Mouse (Mus musculus): Measurements from ENCODE around the gene Tmem185a. TPM values are rescaled to one million over a fixed set of nuclear protein-coding genes. Genes with fewer than 3 reads are reported as not detected.
"Not testable (repeated sequence)": the region's sequence is repeated elsewhere in the genome, so short reads cannot be mapped to it uniquely, and the experiment has no call there.

Tmem185a gene
- polyA plus RNA-seq, 1 experiment from 2014 or later, result 50.5 TPM

GRCm38 (mm10) chrX:70463621-70464020 is 13.4 kb downstream of the Tmem185a start:
- ATAC-seq (replicated peaks; ENCODE audit: insufficient number of reproducible peaks, low FRiP score, low TSS enrichment, low read depth), result no peak
- DNase-seq (ENCODE audit: low spot score), result no peak
- H3K36me3 ChIP-seq (replicated peaks; ENCODE audit: control insufficient read depth, insufficient read depth, low read depth, low read length), result no peaks in the 10 kb centered on the region
- no peak overlapping the region for H3K27ac ChIP-seq (replicated peaks; ENCODE audit: low read depth, low read length)
- 86% methylated on average over 5 of the region's 5 CpGs for WGBS
- no peaks in the 10 kb centered on the region for H3K9me3 ChIP-seq (replicated peaks; ENCODE audit: control insufficient read depth, low read length)
- no peak overlapping the region for H3K9ac ChIP-seq (replicated peaks; ENCODE audit: low read length)
- H3K27me3 ChIP-seq (ENCODE audit: control insufficient read depth, insufficient read depth, low read length), result no peaks in the 10 kb centered on the region
- no peak overlapping the region for H3K4me3 ChIP-seq (ENCODE audit: low read depth, low read length)
- no peaks in the 10 kb centered on the region for H3K4me1 ChIP-seq (ENCODE audit: control insufficient read depth, insufficient read depth, low read length)
- H3K4me2 ChIP-seq (ENCODE audit: low read depth, low read length), result no peak overlapping the region

GRCm38 (mm10) chrX:70452359-70452758 is 24.6 kb downstream of the Tmem185a start:
- not testable (repeated sequence) for ATAC-seq (replicated peaks; ENCODE audit: insufficient number of reproducible peaks, low FRiP score, low TSS enrichment, low read depth); H3K4me1 ChIP-seq (ENCODE audit: control insufficient read depth, insufficient read depth, low read length); DNase-seq (ENCODE audit: low spot score); H3K4me3 ChIP-seq (ENCODE audit: low read depth, low read length); H3K27me3 ChIP-seq (ENCODE audit: control insufficient read depth, insufficient read depth, low read length); H3K9ac ChIP-seq (replicated peaks; ENCODE audit: low read length); H3K36me3 ChIP-seq (replicated peaks; ENCODE audit: control insufficient read depth, insufficient read depth, low read depth, low read length); H3K27ac ChIP-seq (replicated peaks; ENCODE audit: low read depth, low read length); H3K4me2 ChIP-seq (ENCODE audit: low read depth, low read length); H3K9me3 ChIP-seq (replicated peaks; ENCODE audit: control insufficient read depth, low read length)
- no CpG with 5 or more reads among the region's 1 CpGs for WGBS

- H3K36me3 ChIP-seq (replicated peaks; ENCODE audit: control insufficient read depth, insufficient read depth, low read depth, low read length); H3K27me3 ChIP-seq (ENCODE audit: control insufficient read depth, insufficient read depth, low read length): not testable (repeated sequence)
Measured at GRCm38 (mm10) chrX:70425473-70425872, 51.5 kb downstream of the Tmem185a start.

More at GRCm38 (mm10) chrX:70425473-70425872, 51.5 kb downstream of the Tmem185a start:
- not testable (repeated sequence) for H3K9me3 ChIP-seq (replicated peaks; ENCODE audit: control insufficient read depth, low read length); DNase-seq (ENCODE audit: low spot score); H3K4me1 ChIP-seq (ENCODE audit: control insufficient read depth, insufficient read depth, low read length); ATAC-seq (replicated peaks; ENCODE audit: insufficient number of reproducible peaks, low FRiP score, low TSS enrichment, low read depth); H3K9ac ChIP-seq (replicated peaks; ENCODE audit: low read length); H3K27ac ChIP-seq (replicated peaks; ENCODE audit: low read depth, low read length); H3K4me3 ChIP-seq (ENCODE audit: low read depth, low read length); H3K4me2 ChIP-seq (ENCODE audit: low read depth, low read length)
- 84% methylated on average over 3 of the region's 3 CpGs for WGBS

Other genes starting within 250 kb of the Tmem185a start
- gene Ids, start 112.1 kb downstream of the Tmem185a start, polyA plus RNA-seq (2014; fragmentation: Nextera tagmentation; extraction: Ambion mirVana), result 3.0 and 3.8 TPM in 2 replicates
- 30.9 and 31.7 TPM in 2 replicates for gene 1110012L19Rik, start 91.3 kb downstream of the Tmem185a start, polyA plus RNA-seq (2014; fragmentation: Nextera tagmentation; extraction: Ambion mirVana)

Measured in embryonic facial prominence, embryonic 11.5 days (tissue).